Mouse (Mus musculus): ENCODE results near the gene Hadh. TPM values are rescaled to one million over a fixed set of nuclear protein-coding genes. Genes with fewer than 3 reads are reported as not detected.

The Hadh gene
- polyA plus RNA-seq, 1 experiment from 2014 or later, result 305 TPM

DNA sequence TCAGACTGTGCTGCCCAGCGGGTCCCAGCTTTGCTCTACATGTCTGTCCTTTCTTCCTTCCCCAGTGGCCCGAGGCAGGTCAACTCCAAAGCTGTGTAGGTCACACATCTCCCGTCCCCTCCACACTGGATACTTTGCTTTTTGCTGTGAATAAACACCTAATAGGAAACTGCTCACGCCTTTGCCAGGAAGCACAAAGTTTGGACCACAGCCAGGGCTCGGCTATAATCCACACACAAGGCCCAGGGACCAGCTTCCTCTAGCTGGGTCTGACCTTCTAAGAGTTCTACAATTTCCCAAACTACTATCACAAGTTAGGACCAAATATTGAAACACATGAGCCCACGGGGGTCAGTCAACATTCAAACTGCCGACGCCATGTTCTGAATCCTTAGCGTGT lies 27.2 kb upstream of the Hadh start:
- Histone ChIP-seq H3K27ac (ENCODE audit: low read depth) (no peak overlapping the region), H3K9ac (replicated peaks) (no peak overlapping the region), H3K9me3 (ENCODE audit: low read length) (no peaks in the 10 kb centered on the region), H3K36me3 (replicated peaks; ENCODE audit: insufficient read depth, low read length) (no peaks in the 10 kb centered on the region), H3K4me2 (ENCODE audit: low read depth, low read length) (no peak overlapping the region), H3K27me3 (ENCODE audit: insufficient read depth, low read length) (no peaks in the 10 kb centered on the region), H3K4me1 (ENCODE audit: insufficient read depth) (peaks cover 8% of the 10 kb centered on the region), H3K4me3 (ENCODE audit: low read depth, low read length) (no peak overlapping the region)
- 76% methylated on average over 9 of the region's 9 CpGs for WGBS (ENCODE audit: insufficient replicate concordance)
- DNase-seq, result no peak
- TF ChIP-seq CTCF (IDR thresholded peaks at IDR 0.05; ENCODE audit: low read depth) (no peak), EP300 (IDR thresholded peaks at IDR 0.05; ENCODE audit: low read depth) (no peak)
- no peak for ATAC-seq

DNA sequence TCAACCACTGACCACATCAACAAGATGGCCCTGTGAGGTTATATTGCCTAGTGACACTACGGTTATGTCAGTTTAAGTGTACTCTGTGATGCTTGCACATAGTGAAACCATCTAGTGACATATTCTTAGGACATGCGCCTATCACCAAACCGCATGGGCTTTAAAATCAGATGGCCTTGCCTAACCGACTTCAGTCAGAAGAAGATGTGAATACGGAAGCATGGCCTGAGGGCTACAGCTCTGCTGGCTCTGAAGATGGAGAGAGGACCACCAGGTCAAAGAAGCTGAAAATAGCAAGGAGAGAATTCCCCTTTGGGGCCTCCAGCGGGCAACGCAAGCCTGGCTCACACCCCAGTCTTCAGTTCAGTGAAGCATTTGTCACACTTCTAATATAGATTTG lies 25.0 kb upstream of the Hadh start:
- TF ChIP-seq CTCF (IDR thresholded peaks at IDR 0.05; ENCODE audit: low read depth) (no peak), EP300 (IDR thresholded peaks at IDR 0.05; ENCODE audit: low read depth) (no peak)
- H3K9me3 ChIP-seq (ENCODE audit: low read length), result no peaks in the 10 kb centered on the region
- no peak for ATAC-seq
- H3K27ac ChIP-seq (ENCODE audit: low read depth), result no peak overlapping the region
- no peak overlapping the region for H3K4me2 ChIP-seq (ENCODE audit: low read depth, low read length)
- no peak overlapping the region for H3K4me3 ChIP-seq (ENCODE audit: low read depth, low read length)
- no peak overlapping the region for H3K9ac ChIP-seq (replicated peaks)
- DNase-seq, result no peak
- no peaks in the 10 kb centered on the region; the same call in 1 of the 2 replicates for H3K4me1 ChIP-seq (ENCODE audit: insufficient read depth)
- no peaks in the 10 kb centered on the region for H3K36me3 ChIP-seq (replicated peaks; ENCODE audit: insufficient read depth, low read length)
- WGBS (ENCODE audit: insufficient replicate concordance), result 90% methylated on average over 7 of the region's 7 CpGs
- H3K27me3 ChIP-seq (ENCODE audit: insufficient read depth, low read length), result no peaks in the 10 kb centered on the region

DNA sequence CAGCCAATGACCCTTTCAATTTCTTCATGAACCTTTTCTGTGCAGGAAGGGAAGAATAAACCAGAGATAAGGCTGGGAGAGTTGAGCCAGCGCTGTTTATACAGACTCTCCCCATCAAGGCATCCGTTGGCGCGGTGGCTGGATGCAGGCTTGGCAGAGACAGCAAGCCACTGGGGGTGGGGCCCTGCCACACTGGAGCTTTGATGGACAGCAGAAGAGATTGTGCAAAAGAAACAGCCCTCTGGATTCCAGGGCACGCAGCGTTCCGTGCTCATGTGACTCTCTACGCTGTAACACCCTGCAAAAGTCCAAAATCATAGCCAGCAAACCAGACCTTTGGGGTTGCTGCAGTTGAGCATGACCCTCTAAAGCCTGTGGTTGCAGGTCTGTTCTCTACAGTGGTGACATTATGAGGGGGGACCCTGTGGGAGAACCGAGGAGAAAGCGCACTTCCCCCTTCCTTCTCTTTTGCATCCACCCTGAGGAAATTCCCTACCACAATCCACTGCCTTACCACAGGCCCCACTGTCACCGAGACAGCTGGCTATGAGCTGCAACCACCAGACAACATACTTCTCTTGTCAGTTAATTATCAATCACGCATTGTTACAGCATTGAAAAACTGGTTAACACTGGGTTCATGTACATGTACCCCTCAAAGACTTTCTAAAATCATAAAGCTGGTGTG lies 23.8 kb upstream of the Hadh start:
- Histone ChIP-seq H3K4me1 (ENCODE audit: insufficient read depth) (no peaks in the 10 kb centered on the region; the same call in 1 of the 2 replicates), H3K9ac (replicated peaks) (no peak overlapping the region), H3K27ac (ENCODE audit: low read depth) (no peak overlapping the region), H3K4me3 (ENCODE audit: low read depth, low read length) (no peak overlapping the region), H3K4me2 (ENCODE audit: low read depth, low read length) (no peak overlapping the region), H3K9me3 (ENCODE audit: low read length) (no peaks in the 10 kb centered on the region), H3K27me3 (ENCODE audit: insufficient read depth, low read length) (no peaks in the 10 kb centered on the region), H3K36me3 (replicated peaks; ENCODE audit: insufficient read depth, low read length) (no peaks in the 10 kb centered on the region)
- 50% methylated on average over 12 of the region's 12 CpGs for WGBS (ENCODE audit: insufficient replicate concordance)
- peak; percentile 79 for ATAC-seq
- peak; percentile 57 for DNase-seq
- TF ChIP-seq EP300 (IDR thresholded peaks at IDR 0.05; ENCODE audit: low read depth), result no peak
- no peak for TF ChIP-seq CTCF (IDR thresholded peaks at IDR 0.05; ENCODE audit: low read depth)

DNA sequence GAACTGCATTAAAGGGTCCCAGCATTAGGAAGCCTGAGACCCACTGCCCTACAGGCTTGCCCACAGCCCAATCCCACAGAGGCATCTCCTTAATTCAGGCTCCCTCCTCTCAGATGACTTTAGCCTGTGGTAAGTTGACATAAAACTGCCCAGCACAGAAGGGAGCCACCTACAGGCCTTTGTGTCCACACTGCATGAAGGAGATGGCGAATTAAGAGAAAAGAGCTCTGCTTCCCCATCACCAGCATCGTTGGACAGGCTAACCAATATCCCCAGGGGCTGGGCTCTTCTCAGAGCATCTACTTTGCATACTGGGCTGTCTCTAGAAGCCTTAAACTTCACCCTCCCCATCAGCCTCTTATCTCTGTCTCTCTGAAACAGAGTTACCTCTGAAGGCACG lies 22.6 kb upstream of the Hadh start:
- H3K36me3 ChIP-seq (replicated peaks; ENCODE audit: insufficient read depth, low read length), result no peaks in the 10 kb centered on the region
- no peak overlapping the region for H3K4me3 ChIP-seq (ENCODE audit: low read depth, low read length)
- no peaks in the 10 kb centered on the region for H3K27me3 ChIP-seq (ENCODE audit: insufficient read depth, low read length)
- no peak overlapping the region for H3K9ac ChIP-seq (replicated peaks)
- TF ChIP-seq EP300 (IDR thresholded peaks at IDR 0.05; ENCODE audit: low read depth), result no peak
- TF ChIP-seq CTCF (IDR thresholded peaks at IDR 0.05; ENCODE audit: low read depth), result peak; percentile 29; the same call in 1 of the 2 replicates
- no peak for DNase-seq
- H3K4me1 ChIP-seq (ENCODE audit: insufficient read depth), result no peaks in the 10 kb centered on the region; the same call in 1 of the 2 replicates
- WGBS (ENCODE audit: insufficient replicate concordance), result 36% methylated on average over 3 of the region's 3 CpGs
- H3K4me2 ChIP-seq (ENCODE audit: low read depth, low read length), result no peak overlapping the region
- H3K27ac ChIP-seq (ENCODE audit: low read depth), result no peak overlapping the region
- H3K9me3 ChIP-seq (ENCODE audit: low read length), result no peaks in the 10 kb centered on the region
- no peak for ATAC-seq

DNA sequence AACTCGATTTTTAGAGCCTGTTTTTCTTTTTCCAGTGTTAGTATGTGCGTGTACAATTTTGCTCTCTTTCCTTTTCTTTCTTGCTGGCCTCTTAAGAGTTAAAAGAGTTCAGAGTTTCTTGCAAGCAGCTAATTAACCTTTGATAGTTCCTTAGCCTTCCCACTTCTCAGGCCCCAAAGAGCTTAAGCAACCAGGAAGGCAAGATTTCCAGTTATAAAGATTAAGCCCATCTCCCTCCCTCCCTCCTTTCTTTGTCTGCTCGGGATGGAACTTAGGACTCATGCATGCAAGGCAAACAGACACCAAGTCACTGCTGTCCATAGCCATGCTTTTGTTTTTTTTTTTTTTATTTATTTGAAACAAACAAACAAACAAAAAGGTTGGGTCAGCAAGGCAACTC lies 21.1 kb upstream of the Hadh start:
- Histone ChIP-seq H3K9ac (replicated peaks) (no peak overlapping the region), H3K27ac (ENCODE audit: low read depth) (no peak overlapping the region), H3K4me2 (ENCODE audit: low read depth, low read length) (no peak overlapping the region), H3K9me3 (ENCODE audit: low read length) (no peaks in the 10 kb centered on the region), H3K4me3 (ENCODE audit: low read depth, low read length) (no peak overlapping the region), H3K4me1 (ENCODE audit: insufficient read depth) (no peaks in the 10 kb centered on the region; the same call in 1 of the 2 replicates), H3K36me3 (replicated peaks; ENCODE audit: insufficient read depth, low read length) (no peaks in the 10 kb centered on the region), H3K27me3 (ENCODE audit: insufficient read depth, low read length) (no peaks in the 10 kb centered on the region)
- 69% methylated on average over 3 of the region's 3 CpGs for WGBS (ENCODE audit: insufficient replicate concordance)
- no peak for TF ChIP-seq CTCF (IDR thresholded peaks at IDR 0.05; ENCODE audit: low read depth)
- TF ChIP-seq EP300 (IDR thresholded peaks at IDR 0.05; ENCODE audit: low read depth), result no peak
- ATAC-seq (no peak), DNase-seq (no peak)

DNA sequence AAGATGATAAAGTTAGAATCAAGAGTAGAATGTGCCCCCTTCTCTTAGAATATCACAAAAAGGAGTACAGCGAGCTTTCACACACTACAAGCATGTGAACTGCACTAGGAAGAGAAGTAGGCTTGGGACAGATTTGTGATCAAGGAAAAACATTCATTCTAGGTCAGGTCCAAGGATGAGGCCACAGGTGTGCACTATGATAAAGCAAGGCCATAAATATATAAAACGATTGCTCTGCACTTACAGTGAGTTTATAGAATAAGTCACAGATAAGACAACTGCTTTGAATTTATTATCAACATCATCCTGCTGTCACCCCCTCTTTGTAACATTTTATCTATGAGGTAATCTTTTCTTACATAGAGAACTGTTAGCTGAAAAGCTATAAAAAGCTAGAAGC lies 20.4 kb upstream of the Hadh start:
- Histone ChIP-seq H3K27ac (ENCODE audit: low read depth) (no peak overlapping the region), H3K4me2 (ENCODE audit: low read depth, low read length) (no peak overlapping the region), H3K9me3 (ENCODE audit: low read length) (no peaks in the 10 kb centered on the region), H3K4me1 (ENCODE audit: insufficient read depth) (no peaks in the 10 kb centered on the region; the same call in 1 of the 2 replicates), H3K9ac (replicated peaks) (no peak overlapping the region), H3K27me3 (ENCODE audit: insufficient read depth, low read length) (no peaks in the 10 kb centered on the region), H3K36me3 (replicated peaks; ENCODE audit: insufficient read depth, low read length) (no peaks in the 10 kb centered on the region), H3K4me3 (ENCODE audit: low read depth, low read length) (no peak overlapping the region)
- DNase-seq, result no peak
- no peak for ATAC-seq
- 69% methylated on average over 2 of the region's 2 CpGs for WGBS (ENCODE audit: insufficient replicate concordance)
- TF ChIP-seq EP300 (IDR thresholded peaks at IDR 0.05; ENCODE audit: low read depth), result no peak
- no peak for TF ChIP-seq CTCF (IDR thresholded peaks at IDR 0.05; ENCODE audit: low read depth)

Data from liver, postnatal 0 days (tissue).